Mouse (Mus musculus) embryonic fibroblast, embryonic 13.5 days (primary cell): Measurements from ENCODE around the gene Sema3e. TPM values are rescaled to one million over a fixed set of nuclear protein-coding genes. Genes with fewer than 3 reads are reported as not detected.

Experiments
- H3K27ac ChIP-seq: 2 replicates; pipeline ENCODE4 v1.5.1; 2012; ENCODE audit warnings: low read length, control low read depth, inconsistent platforms; ENCODE audit not compliant: insufficient read depth
- H3K4me1 ChIP-seq: 2 replicates; pipeline ENCODE4 v1.6.1; 2011; ENCODE audit warnings: low read length; ENCODE audit not compliant: control insufficient read depth, insufficient read depth
- H3K4me3 ChIP-seq: 2 replicates; pipeline ENCODE4 v1.5.1; 2011; ENCODE audit warnings: mild to moderate bottlenecking, control low read depth, low read length; ENCODE audit not compliant: insufficient read depth
- CTCF ChIP-seq: IDR thresholded peaks from 2 replicates; pipeline ENCODE4 v1.5.1; 2011; ENCODE audit warnings: mild to moderate bottlenecking, control low read depth, low read length, moderate library complexity, borderline replicate concordance; ENCODE audit not compliant: insufficient read depth
- POLR2A ChIP-seq: IDR thresholded peaks from 2 replicates; pipeline ENCODE4 v1.6.1; 2011; ENCODE audit warnings: low read depth, mild to moderate bottlenecking, control low read depth, low read length, moderate library complexity
- polyA plus RNA-seq: library from polyadenylated mRNA; stranded (reverse); fragments of >200 nt; gene quantifications from 2 replicates; pipeline ENCODE4 v1.2.4, GENCODE M21; 2011; ENCODE audit warnings: low read depth; ENCODE audit not compliant: missing spikeins, insufficient read length

Sema3e gene
- polyA plus RNA-seq, 1 experiment = 6.2 TPM

- TF ChIP-seq CTCF (no peak), POLR2A (no peak)
- Histone ChIP-seq H3K27ac (no peak overlapping the region), H3K4me1 (no peaks in the 10 kb centered on the region), H3K4me3 (no peak overlapping the region)
Observed at GRCm38 (mm10) chr5:14126591-14126990, 101.5 kb downstream of the Sema3e start.

DNA sequence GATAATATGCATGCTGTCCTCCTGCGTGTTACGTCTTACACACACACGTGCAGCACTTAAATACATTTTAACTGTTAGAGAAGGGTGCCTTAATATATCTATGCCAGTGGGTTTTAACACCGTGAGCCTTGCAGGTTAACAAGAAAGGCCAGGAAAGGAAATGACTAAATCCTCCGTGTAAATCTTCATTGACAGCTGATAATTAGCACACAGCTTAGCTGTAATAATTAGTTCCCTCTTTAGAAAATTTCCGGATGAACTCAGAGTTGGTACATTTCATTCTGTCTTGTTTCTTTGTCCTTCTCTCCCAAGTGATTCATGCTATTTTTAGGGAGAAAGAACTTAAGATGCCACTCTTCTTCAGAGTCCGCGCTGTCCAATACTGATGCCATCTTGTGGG lies 110.9 kb downstream of the Sema3e start:
- H3K27ac ChIP-seq = no peak overlapping the region
- TF ChIP-seq POLR2A = no peak
- no peak for TF ChIP-seq CTCF
- no peaks in the 10 kb centered on the region for H3K4me1 ChIP-seq
- no peak overlapping the region for H3K4me3 ChIP-seq

DNA sequence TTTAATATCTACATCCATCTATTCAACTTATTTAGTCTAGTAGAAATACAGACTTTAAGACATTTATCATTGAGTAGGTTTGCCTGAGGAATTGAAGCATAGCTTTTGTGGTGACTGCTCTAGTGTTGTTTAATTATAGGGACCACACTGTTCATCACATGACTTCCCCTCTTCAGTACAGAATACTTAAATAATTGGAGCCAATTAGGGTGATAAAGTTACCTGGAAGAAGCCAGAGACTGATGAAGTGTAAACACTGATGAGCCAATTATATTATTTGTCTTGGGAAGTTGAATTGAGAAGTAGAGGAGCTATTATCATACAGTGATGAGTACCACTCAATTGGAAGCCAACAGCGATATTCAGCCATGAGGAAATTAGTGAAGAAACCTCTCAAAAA lies 113.6 kb downstream of the Sema3e start:
- TF ChIP-seq POLR2A (no peak), CTCF (no peak)
- Histone ChIP-seq H3K27ac (no peak overlapping the region), H3K4me1 (no peaks in the 10 kb centered on the region), H3K4me3 (no peak overlapping the region)

- no peak overlapping the region for H3K4me3 ChIP-seq
- no peaks in the 10 kb centered on the region for H3K4me1 ChIP-seq
- no peak overlapping the region for H3K27ac ChIP-seq
- no peak for TF ChIP-seq CTCF
- TF ChIP-seq POLR2A = no peak
Observed at GRCm38 (mm10) chr5:14162579-14162978, 137.5 kb downstream of the Sema3e start.

GRCm38 (mm10) chr5:14163280-14163679 lies 138.2 kb downstream of the Sema3e start:
- Histone ChIP-seq H3K27ac (no peak overlapping the region), H3K4me3 (no peak overlapping the region), H3K4me1 (no peaks in the 10 kb centered on the region)
- no peak for TF ChIP-seq POLR2A
- no peak for TF ChIP-seq CTCF

- H3K4me3 ChIP-seq = no peak overlapping the region
- TF ChIP-seq CTCF (no peak), POLR2A (no peak)
- H3K4me1 ChIP-seq = no peaks in the 10 kb centered on the region
- H3K27ac ChIP-seq = no peak overlapping the region
Observed at GRCm38 (mm10) chr5:14167776-14168175, 142.7 kb downstream of the Sema3e start.

DNA sequence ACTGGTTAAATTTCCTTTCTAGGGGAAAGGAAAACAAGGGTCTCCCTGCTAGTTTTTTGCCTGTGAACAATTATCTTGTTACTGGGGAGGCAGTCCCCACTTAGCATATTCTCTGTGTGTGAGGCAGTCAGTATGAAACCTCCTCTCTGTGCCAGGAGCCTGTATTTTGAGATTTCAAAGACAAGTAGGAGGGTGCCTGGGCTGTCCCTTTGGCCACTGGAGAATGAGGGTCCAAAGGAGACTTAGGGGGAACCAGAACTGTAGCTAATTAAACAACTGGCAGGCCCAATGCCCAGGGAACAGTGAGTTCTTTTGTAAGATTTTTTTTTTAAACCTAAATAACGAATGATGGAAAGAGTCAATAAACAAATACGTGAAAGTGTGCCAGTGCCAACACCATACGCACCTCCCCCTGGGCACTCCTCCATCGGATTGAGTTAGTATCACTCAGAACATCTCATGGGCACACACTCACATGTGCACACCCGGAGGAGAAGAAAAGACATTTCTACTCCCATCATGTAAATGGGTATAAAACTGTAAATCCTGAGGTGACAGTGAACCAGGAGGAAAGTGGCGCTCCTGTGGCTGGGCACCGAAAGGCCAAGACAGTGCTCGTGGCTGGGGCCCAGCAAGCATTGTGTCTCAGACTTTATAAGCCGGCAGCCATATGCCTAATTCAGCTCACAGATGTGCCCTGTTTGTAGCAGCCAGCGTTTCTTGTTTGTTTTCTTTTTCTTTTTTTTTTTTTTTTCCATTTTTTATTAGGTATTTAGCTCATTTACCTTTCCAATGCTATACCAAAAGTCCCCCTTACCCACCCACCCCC lies 148.5 kb downstream of the Sema3e start:
- Histone ChIP-seq H3K27ac (no peak overlapping the region), H3K4me3 (no peak overlapping the region), H3K4me1 (no peaks in the 10 kb centered on the region)
- no peak for TF ChIP-seq POLR2A
- TF ChIP-seq CTCF = no peak

- Histone ChIP-seq H3K27ac (no peak overlapping the region), H3K4me1 (0 out of 2 replicates have a peak, but pooled peaks cover 4% of the 10 kb centered on the region), H3K4me3 (no peak overlapping the region)
- no peak for TF ChIP-seq POLR2A
- TF ChIP-seq CTCF = no peak
Observed at GRCm38 (mm10) chr5:14180571-14180970, 155.5 kb downstream of the Sema3e start.

DNA sequence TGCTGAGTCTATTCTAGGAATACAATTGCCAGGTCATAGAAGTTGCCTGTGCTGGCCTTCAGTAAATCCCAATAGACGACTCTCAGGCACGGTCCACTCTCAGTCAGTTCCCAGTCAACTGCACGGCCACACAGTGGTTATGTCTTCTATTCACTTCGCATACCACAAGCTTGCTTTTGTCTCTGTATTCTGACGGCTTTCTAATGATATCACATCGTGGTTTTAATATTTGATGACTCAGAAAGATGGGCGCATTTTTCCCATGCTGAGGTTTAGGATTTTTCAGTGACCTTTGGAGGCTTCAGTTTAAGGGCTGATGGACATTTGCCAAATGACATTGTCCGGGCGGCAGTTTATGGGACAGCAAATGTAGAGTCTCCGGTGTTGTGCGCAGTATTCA lies 157.1 kb downstream of the Sema3e start:
- H3K27ac ChIP-seq = no peak overlapping the region
- no peak overlapping the region for H3K4me3 ChIP-seq
- TF ChIP-seq CTCF (no peak), POLR2A (no peak)
- H3K4me1 ChIP-seq = 0 out of 2 replicates have a peak, but pooled peaks cover 4% of the 10 kb centered on the region

GRCm38 (mm10) chr5:14195172-14195819 lies 170.2 kb downstream of the Sema3e start:
- no peaks in the 10 kb centered on the region for H3K4me1 ChIP-seq
- H3K27ac ChIP-seq = no peak overlapping the region
- no peak overlapping the region for H3K4me3 ChIP-seq
- TF ChIP-seq POLR2A (no peak), CTCF (no peak)
